Mouse (Mus musculus) kidney, adult 10 weeks (tissue): ENCODE data around the gene Slc8b1. TPM values are rescaled to one million over a fixed set of nuclear protein-coding genes. Genes with fewer than 3 reads are reported as not detected.

Experiments used
- polyA plus RNA-seq: library from polyadenylated mRNA; stranded (reverse); fragments of 350-450 nt; fragmentation: Illumina TruSeq; extraction: RNeasy Lipid Tissue Mini Kit (QIAGEN cat#74804); gene quantifications from one replicate; pipeline ENCODE4 v1.2.3, GENCODE M21; 2014; ENCODE audit warnings: low read depth, low replicate concordance

Slc8b1 gene
- 0.53 TPM for polyA plus RNA-seq

DNA sequence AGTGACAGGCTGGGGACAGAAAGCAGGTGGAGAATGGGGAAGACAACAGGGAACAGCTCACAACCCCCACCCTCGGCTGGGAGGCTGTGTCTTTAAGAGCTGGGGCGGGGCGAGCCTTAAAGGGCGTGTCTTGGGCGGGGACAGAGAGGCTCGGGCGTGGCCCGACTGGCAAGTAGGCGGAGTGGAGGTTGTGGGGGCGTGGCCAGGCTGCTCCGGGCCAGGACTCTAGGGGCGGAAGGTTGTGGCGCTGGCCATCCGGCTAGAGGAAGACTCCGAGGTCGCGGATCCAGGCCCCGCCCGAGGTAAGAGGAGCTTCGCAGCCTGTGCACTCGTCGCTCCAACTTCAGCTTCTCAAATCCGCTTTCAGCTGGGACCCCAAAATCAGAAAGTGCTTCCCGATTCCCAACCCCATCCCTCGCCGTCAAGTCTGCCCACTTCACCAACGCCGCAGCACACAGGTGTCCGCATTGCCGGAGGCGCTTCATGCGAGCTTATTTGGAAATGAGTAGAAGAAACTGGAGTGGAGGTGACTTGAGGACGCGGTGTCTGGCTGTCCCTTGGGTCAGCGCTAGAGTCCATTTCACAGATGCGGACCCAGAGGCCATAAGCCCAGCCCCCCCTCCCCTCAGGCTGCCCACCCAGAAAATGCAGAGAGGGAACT, at the start of gene Slc8b1:
Gene Slc8b1 (plus strand): TSS at position 187 of the 661 bp plus-strand sequence.

DNA sequence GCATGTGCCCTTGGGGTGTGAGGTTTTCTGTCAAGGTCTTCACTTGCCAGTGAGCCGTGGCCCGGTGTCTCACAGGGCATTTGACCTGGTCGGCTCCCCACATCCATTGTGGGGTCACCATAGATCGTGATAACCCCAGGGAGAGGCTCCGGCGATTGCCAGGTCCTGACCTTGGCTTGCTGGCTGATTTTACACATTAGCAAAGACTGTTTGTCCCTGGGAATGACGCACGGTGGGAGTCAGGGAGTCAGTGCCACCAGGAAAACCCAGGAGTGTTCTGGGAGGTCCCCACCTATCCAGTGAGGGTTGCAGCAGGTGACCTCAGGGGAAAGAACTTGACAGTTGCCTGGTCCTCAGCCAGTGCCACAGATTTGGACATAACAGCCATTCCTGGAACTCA, 38.2 kb upstream of the Slc8b1 start, which contains the start of gene Sdsl:
Gene Sdsl (minus strand): TSS at position 41 of the 400 bp plus-strand sequence.

DNA sequence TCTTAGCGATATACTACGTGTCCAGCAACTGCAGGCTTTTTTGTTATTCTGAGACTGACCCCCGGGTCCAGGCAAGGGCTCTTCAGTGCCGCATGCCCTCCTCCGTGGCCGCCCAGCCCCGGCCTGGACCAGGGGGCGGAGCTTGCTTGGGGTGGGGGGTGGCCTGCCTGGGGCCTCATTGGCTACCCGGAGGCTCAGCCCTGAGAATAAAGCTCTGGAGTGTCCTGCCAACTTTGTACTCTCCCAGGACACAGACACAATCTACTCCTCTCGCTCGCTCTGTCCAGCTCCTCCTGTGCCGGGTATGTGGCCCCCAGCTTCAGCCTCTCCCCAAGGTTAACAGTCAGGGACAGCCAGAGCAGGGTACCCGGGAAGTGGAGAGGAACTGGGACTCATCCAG, 34.7 kb upstream of the Slc8b1 start, which contains the start of gene Sds:
Gene Sds (plus strand): TSS at position 231 of the 400 bp plus-strand sequence.

GRCm38 (mm10) chr5:120503144-120503795, 7.7 kb upstream of the Slc8b1 start, which contains the start of gene Plbd2:
Gene Plbd2, minus strand, starts transcription at chr5:120503625.

Other genes with a start within 250 kb of the Slc8b1 start
- gene Lhx5, start 79.5 kb upstream of the Slc8b1 start, polyA plus RNA-seq = not detected
- not detected for gene Sdsl, start 38.4 kb upstream of the Slc8b1 start, polyA plus RNA-seq
- not detected for gene Sds, start 34.6 kb upstream of the Slc8b1 start, polyA plus RNA-seq
- 0.49 TPM for gene Plbd2, start 7.5 kb upstream of the Slc8b1 start, polyA plus RNA-seq
- 9.7 TPM for gene Tpcn1, start 77.5 kb downstream of the Slc8b1 start, polyA plus RNA-seq
- not detected for gene Iqcd, start 77.8 kb downstream of the Slc8b1 start, polyA plus RNA-seq
- gene Rita1, start 101.4 kb downstream of the Slc8b1 start, polyA plus RNA-seq = not detected
- 0.32 TPM for gene Ddx54, start 101.6 kb downstream of the Slc8b1 start, polyA plus RNA-seq
- gene Cfap73, start 123.1 kb downstream of the Slc8b1 start, polyA plus RNA-seq = not detected
- not detected for gene Rasal1, start 137.6 kb downstream of the Slc8b1 start, polyA plus RNA-seq
- not detected for gene Dtx1, start 200.8 kb downstream of the Slc8b1 start, polyA plus RNA-seq
- gene Oas2, start 238.7 kb downstream of the Slc8b1 start, polyA plus RNA-seq = 0.57 TPM